Mouse (Mus musculus): ENCODE data around the gene Galnt12. TPM values are rescaled to one million over a fixed set of nuclear protein-coding genes. Genes with fewer than 3 reads are reported as not detected.

Galnt12 gene
- polyA plus RNA-seq, 1 experiment, result not detected

DNA sequence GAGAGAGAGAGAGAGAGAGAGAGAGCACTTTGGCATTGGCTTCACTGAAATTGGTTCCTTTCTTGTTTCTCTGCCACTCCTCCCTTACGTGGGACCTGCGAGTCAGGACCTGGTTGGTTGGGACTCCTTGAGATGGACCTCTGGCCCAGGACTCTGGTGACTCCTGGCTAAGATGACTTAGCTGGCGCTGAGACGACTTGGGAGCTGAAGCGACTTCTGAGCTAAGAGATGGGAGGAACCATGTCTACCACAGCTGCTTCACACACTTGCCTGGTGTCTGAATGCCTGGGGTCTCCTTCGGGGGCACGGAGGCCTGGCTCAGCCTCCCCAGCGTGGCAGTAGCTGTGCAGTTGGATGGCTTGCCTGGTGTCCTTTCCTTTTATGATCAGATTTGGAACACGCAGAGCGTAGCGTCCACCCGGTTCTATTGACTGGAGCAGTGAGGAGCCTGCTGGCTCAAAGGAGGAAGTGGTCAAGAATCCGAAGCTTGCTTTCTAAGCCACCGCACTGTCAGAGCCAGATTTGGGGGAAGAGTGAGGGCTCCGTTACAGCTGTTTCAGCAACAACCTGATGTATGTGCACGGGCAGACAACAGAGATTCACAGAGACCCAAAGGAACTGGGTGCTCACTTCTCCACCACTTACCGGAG is 11.6 kb upstream of the Galnt12 start:
- Histone ChIP-seq H3K79me2 (ENCODE audit: control insufficient read depth, insufficient read depth) (no peaks in the 10 kb centered on the region), H3K36me3 (ENCODE audit: control insufficient read depth, insufficient read depth) (no peaks in the 10 kb centered on the region), H3K27me3 (ENCODE audit: control insufficient read depth, insufficient read depth, insufficient read length) (no peaks in the 10 kb centered on the region), H3ac (ENCODE audit: control insufficient read depth, insufficient read length) (no peak overlapping the region), H3K4me3 (no peak overlapping the region), H3K4me2 (ENCODE audit: low read depth) (no peak overlapping the region)
- no peak for TF ChIP-seq MYOG (IDR thresholded peaks at IDR 0.05; ENCODE audit: control insufficient read depth in 1 of 3, insufficient read depth in 1 of 3, insufficient read length in 2 of 3, low read depth in 2 of 3)

DNA sequence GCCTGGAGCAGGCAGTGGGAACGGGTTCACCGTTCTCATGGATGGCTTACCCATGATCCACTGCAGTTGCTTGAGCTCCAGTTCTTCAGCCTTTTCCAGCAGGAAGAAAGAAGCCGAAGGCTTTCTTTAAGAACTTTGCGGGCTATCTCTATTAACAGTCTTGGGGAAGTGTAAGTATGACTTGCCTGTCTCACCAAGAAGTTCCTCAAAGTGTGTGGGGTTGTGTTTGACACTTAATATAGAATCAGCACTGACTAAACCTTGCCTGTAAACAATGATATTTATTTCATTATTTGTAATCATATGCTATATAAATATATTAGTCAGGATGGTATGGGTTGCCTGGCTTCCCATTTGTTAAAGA is 11.1 kb upstream of the Galnt12 start:
- Histone ChIP-seq H3K36me3 (ENCODE audit: control insufficient read depth, insufficient read depth) (no peaks in the 10 kb centered on the region), H3K4me2 (ENCODE audit: low read depth) (no peak overlapping the region), H3K27me3 (ENCODE audit: control insufficient read depth, insufficient read depth, insufficient read length) (no peaks in the 10 kb centered on the region), H3K79me2 (ENCODE audit: control insufficient read depth, insufficient read depth) (no peaks in the 10 kb centered on the region), H3K4me3 (no peak overlapping the region), H3ac (ENCODE audit: control insufficient read depth, insufficient read length) (no peak overlapping the region)
- TF ChIP-seq MYOG (IDR thresholded peaks at IDR 0.05; ENCODE audit: control insufficient read depth in 1 of 3, insufficient read depth in 1 of 3, insufficient read length in 2 of 3, low read depth in 2 of 3), result no peak
- TF ChIP-seq TCF12 (IDR thresholded peaks at IDR 0.05; ENCODE audit: insufficient read depth, poor library complexity, severe bottlenecking), result no peak
- no peak for TF ChIP-seq TCF3 (IDR thresholded peaks at IDR 0.05; ENCODE audit: insufficient read length, low read depth)
- TF ChIP-seq USF1 (IDR thresholded peaks at IDR 0.05; ENCODE audit: low read depth), result no peak
- TF ChIP-seq POLR2A (IDR thresholded peaks at IDR 0.05; ENCODE audit: insufficient read length, low read depth), result no peak
- TF ChIP-seq SRF (IDR thresholded peaks at IDR 0.05; ENCODE audit: control insufficient read depth, insufficient read length, low read depth), result no peak
- no peak for TF ChIP-seq E2F4 (IDR thresholded peaks at IDR 0.05; ENCODE audit: insufficient read depth)
- no peak for TF ChIP-seq MYOD1 (IDR thresholded peaks at IDR 0.05; ENCODE audit: control insufficient read depth in 1 of 3, insufficient read length in 2 of 3, low read depth in 2 of 3)

DNA sequence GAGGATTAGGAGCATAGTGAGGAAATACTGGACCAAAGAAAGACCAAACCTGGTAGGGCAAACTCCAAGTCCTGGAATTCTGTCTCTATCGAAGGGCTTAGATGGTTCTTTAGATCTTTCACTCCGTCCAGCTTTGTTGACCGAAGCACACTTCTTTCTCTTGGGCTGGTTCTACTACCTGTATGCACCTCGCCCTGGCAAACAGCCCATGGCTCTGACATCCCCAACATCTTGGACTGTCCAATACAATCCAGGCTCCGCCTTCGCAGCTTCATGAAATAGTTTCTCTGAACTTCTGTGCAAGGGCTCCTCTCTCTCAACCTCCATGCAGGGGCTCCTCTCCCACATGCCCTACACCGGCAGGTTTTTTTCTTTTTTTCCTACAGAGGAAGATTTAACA is 7.9 kb upstream of the Galnt12 start:
- Histone ChIP-seq H3K79me2 (ENCODE audit: control insufficient read depth, insufficient read depth) (no peaks in the 10 kb centered on the region), H3K4me3 (no peak overlapping the region), H3ac (ENCODE audit: control insufficient read depth, insufficient read length) (no peak overlapping the region), H3K4me2 (ENCODE audit: low read depth) (no peak overlapping the region), H3K27me3 (ENCODE audit: control insufficient read depth, insufficient read depth, insufficient read length) (no peaks in the 10 kb centered on the region), H3K36me3 (ENCODE audit: control insufficient read depth, insufficient read depth) (no peaks in the 10 kb centered on the region)
- TF ChIP-seq TCF3 (IDR thresholded peaks at IDR 0.05; ENCODE audit: insufficient read length, low read depth) (no peak), MAX (IDR thresholded peaks at IDR 0.05; ENCODE audit: low read depth) (no peak), TCF12 (IDR thresholded peaks at IDR 0.05; ENCODE audit: insufficient read depth, poor library complexity, severe bottlenecking) (no peak), USF1 (IDR thresholded peaks at IDR 0.05; ENCODE audit: low read depth) (no peak), E2F4 (IDR thresholded peaks at IDR 0.05; ENCODE audit: insufficient read depth) (no peak), POLR2AphosphoS2 (IDR thresholded peaks at IDR 0.05; ENCODE audit: insufficient read length, low read depth) (no peak), REST (IDR thresholded peaks at IDR 0.05; ENCODE audit: insufficient read depth, insufficient read length) (no peak), MYOG (IDR thresholded peaks at IDR 0.05; ENCODE audit: control insufficient read depth in 1 of 3, insufficient read depth in 1 of 3, insufficient read length in 2 of 3, low read depth in 2 of 3) (no peak), POLR2A (IDR thresholded peaks at IDR 0.05; ENCODE audit: insufficient read length, low read depth) (no peak), SRF (IDR thresholded peaks at IDR 0.05; ENCODE audit: control insufficient read depth, insufficient read length, low read depth) (no peak), MYOD1 (IDR thresholded peaks at IDR 0.05; ENCODE audit: control insufficient read depth in 1 of 3, insufficient read length in 2 of 3, low read depth in 2 of 3) (no peak), CEBPB (IDR thresholded peaks at IDR 0.05; ENCODE audit: insufficient read depth, poor library complexity, severe bottlenecking) (no peak)

GRCm38 (mm10) chr4:47088671-47089070 is 3.0 kb upstream of the Galnt12 start:
- Histone ChIP-seq H3K79me2 (ENCODE audit: control insufficient read depth, insufficient read depth) (no peaks in the 10 kb centered on the region), H3K4me3 (no peak overlapping the region), H3K4me2 (ENCODE audit: low read depth) (no peak overlapping the region), H3K36me3 (ENCODE audit: control insufficient read depth, insufficient read depth) (no peaks in the 10 kb centered on the region), H3K27me3 (ENCODE audit: control insufficient read depth, insufficient read depth, insufficient read length) (peaks cover 14% of the 10 kb centered on the region), H3ac (ENCODE audit: control insufficient read depth, insufficient read length) (no peak overlapping the region)
- no peak for TF ChIP-seq POLR2A (IDR thresholded peaks at IDR 0.05; ENCODE audit: insufficient read length, low read depth)
- TF ChIP-seq MYOD1 (IDR thresholded peaks at IDR 0.05; ENCODE audit: control insufficient read depth in 1 of 3, insufficient read length in 2 of 3, low read depth in 2 of 3), result no peak
- TF ChIP-seq E2F4 (IDR thresholded peaks at IDR 0.05; ENCODE audit: insufficient read depth), result no peak
- no peak for TF ChIP-seq POLR2AphosphoS2 (IDR thresholded peaks at IDR 0.05; ENCODE audit: insufficient read length, low read depth)
- no peak for TF ChIP-seq CEBPB (IDR thresholded peaks at IDR 0.05; ENCODE audit: insufficient read depth, poor library complexity, severe bottlenecking)
- no peak for TF ChIP-seq REST (IDR thresholded peaks at IDR 0.05; ENCODE audit: insufficient read depth, insufficient read length)
- no peak for TF ChIP-seq MAX (IDR thresholded peaks at IDR 0.05; ENCODE audit: low read depth)
- no peak for TF ChIP-seq MYOG (IDR thresholded peaks at IDR 0.05; ENCODE audit: control insufficient read depth in 1 of 3, insufficient read depth in 1 of 3, insufficient read length in 2 of 3, low read depth in 2 of 3)
- no peak for TF ChIP-seq USF1 (IDR thresholded peaks at IDR 0.05; ENCODE audit: low read depth)
- no peak for TF ChIP-seq TCF3 (IDR thresholded peaks at IDR 0.05; ENCODE audit: insufficient read length, low read depth)
- TF ChIP-seq TCF12 (IDR thresholded peaks at IDR 0.05; ENCODE audit: insufficient read depth, poor library complexity, severe bottlenecking), result no peak

GRCm38 (mm10) chr4:47092387-47093021 is 795 bp downstream of the Galnt12 start:
- H3K27me3 ChIP-seq (ENCODE audit: control insufficient read depth, insufficient read depth, insufficient read length), result peaks cover 14% of the 10 kb centered on the region
- no peak for TF ChIP-seq TCF3 (IDR thresholded peaks at IDR 0.05; ENCODE audit: insufficient read length, low read depth)
- no peak for TF ChIP-seq REST (IDR thresholded peaks at IDR 0.05; ENCODE audit: insufficient read depth, insufficient read length)
- TF ChIP-seq MYOG (IDR thresholded peaks at IDR 0.05; ENCODE audit: control insufficient read depth in 1 of 3, insufficient read depth in 1 of 3, insufficient read length in 2 of 3, low read depth in 2 of 3), result no peak
- TF ChIP-seq MAX (IDR thresholded peaks at IDR 0.05; ENCODE audit: low read depth), result no peak
- no peak for TF ChIP-seq SRF (IDR thresholded peaks at IDR 0.05; ENCODE audit: control insufficient read depth, insufficient read length, low read depth)
- no peak for TF ChIP-seq POLR2AphosphoS2 (IDR thresholded peaks at IDR 0.05; ENCODE audit: insufficient read length, low read depth)
- no peak for TF ChIP-seq USF1 (IDR thresholded peaks at IDR 0.05; ENCODE audit: low read depth)
- TF ChIP-seq E2F4 (IDR thresholded peaks at IDR 0.05; ENCODE audit: insufficient read depth), result no peak
- no peak for TF ChIP-seq POLR2A (IDR thresholded peaks at IDR 0.05; ENCODE audit: insufficient read length, low read depth)
- no peak for TF ChIP-seq TCF12 (IDR thresholded peaks at IDR 0.05; ENCODE audit: insufficient read depth, poor library complexity, severe bottlenecking)
- TF ChIP-seq CEBPB (IDR thresholded peaks at IDR 0.05; ENCODE audit: insufficient read depth, poor library complexity, severe bottlenecking), result no peak

More at GRCm38 (mm10) chr4:47092387-47093021, 795 bp downstream of the Galnt12 start:
- Histone ChIP-seq H3K79me2 (ENCODE audit: control insufficient read depth, insufficient read depth) (no peaks in the 10 kb centered on the region), H3ac (ENCODE audit: control insufficient read depth, insufficient read length) (no peak overlapping the region), H3K4me3 (no peak overlapping the region), H3K36me3 (ENCODE audit: control insufficient read depth, insufficient read depth) (no peaks in the 10 kb centered on the region), H3K4me2 (ENCODE audit: low read depth) (no peak overlapping the region)

All from myocyte (in vitro differentiated cells).